Mouse (Mus musculus): ENCODE measurements around the gene Blvrb. TPM values are rescaled to one million over a fixed set of nuclear protein-coding genes. Genes with fewer than 3 reads are reported as not detected.
"Not testable (repeated sequence)": the region's sequence is repeated elsewhere in the genome, so short reads cannot be mapped to it uniquely, and the experiment has no call there.

Gene Blvrb
- total RNA-seq, 4 experiments from 2014 or later, result 17.3 to 23.4 (median 20.2) TPM

GRCm38 (mm10) chr7:27480927-27481626, 33.3 kb downstream of the Blvrb start:
- DNase-seq (ENCODE audit: low spot score in 2 of 2), result no peak

GRCm38 (mm10) chr7:27481627-27481969, 33.8 kb downstream of the Blvrb start:
- DNase-seq (ENCODE audit: low spot score in 2 of 2), result peak in 1 of 2 experiments; percentile 81

DNA sequence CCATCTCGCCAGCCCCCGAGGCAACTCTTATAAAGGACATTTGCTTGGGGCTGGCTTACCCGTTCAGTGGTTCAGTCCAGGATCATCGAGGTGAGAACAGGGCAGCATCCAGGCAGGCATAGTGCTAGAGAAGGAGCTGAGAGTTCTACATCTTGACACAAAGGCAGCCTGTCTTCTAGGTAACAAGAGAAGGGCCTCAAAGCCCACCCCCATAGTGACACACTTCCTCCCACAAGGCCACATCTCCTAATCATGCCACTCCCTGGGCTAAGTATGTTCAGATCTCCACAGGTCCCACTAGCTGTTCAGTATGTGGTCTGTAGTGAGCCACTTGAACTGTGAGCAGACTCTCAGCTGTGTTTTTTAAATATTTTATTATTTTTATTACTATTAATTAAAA, 36.1 kb downstream of the Blvrb start:
- no peak for DNase-seq (ENCODE audit: low spot score in 2 of 2)

DNA sequence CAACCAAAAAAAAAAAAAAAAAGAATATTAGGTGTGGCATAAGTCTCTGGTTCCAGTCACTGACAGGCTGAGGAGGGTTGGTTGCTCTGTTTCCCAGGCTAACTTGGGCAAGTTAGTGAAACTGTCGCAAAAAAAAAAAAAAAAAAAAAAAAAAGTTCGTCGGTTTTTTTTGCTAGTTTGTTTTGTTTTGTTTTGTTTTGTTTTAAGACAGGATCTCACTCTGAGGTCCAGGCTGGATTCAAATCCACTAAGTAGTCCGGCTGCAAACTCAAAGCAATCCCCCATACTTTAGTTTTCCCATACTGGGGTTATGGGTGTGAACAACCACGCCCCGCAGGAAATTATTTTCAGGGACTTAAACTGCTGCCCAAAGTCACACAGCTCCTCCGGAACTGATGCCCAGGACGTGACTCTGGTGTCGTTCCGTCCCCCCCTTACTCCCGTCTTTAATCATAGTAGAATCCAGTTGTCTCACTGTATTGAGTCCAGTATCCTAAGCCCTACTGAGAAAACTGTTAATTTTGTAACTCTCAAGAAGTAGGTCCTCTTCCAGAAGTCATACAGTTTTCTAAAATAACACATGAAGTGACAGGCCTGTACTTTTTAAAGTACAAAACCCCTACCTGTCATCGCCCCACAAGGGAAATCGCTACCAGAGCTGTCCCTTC, 38.5 kb downstream of the Blvrb start:
- no peak for DNase-seq (ENCODE audit: low spot score in 2 of 2)

- peak; percentile 99 to 100 for DNase-seq (ENCODE audit: low spot score in 2 of 2)
Measured at GRCm38 (mm10) chr7:27486770-27487697, 39.3 kb downstream of the Blvrb start, which contains the start of gene Sertad1. Gene Sertad1, plus strand, starts transcription at chr7:27486910.

DNA sequence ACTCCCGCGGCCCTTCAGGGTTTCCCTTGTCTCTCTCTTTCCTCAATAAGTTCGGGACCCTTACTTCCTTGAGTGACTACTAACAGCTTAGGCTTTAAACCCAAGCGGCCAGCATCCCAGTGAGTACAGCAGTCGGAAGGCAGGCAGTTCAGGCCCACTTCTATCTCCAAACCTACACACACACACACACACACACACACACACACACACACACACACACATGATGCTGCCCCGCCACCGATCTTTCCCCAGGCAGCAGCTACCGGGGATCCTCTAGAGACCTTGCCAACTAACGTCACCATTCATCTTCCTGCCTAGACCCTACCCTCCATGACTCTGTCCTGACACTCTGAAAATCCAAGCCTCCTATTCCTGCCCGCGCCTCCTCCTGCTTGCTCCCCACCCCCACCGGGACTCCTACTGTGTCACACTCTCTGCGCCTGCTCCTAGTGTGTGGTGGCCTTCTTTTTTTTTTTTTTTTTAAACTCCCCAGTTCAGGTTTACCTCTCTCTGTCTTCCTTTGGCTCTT, 40.0 kb downstream of the Blvrb start:
- no peak for DNase-seq (ENCODE audit: low spot score in 2 of 2)

- no peak for DNase-seq (ENCODE audit: low spot score in 2 of 2)
Measured at GRCm38 (mm10) chr7:27489270-27489869, 41.6 kb downstream of the Blvrb start.

DNA sequence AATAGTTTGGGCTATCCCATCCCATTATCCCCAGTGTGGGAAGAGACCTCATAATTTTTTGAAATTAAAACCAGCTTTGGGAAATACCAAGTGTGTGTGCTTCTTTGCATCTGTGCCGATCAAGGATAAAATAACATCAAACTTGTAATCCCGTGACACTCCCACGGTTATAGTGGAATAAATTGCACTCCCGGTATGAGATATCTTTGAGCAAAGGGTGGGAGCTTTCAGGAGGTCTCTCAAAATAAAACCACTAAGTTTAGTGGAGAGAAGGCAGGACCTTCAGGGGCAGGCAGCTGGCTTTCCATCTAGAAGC, 42.4 kb downstream of the Blvrb start:
- DNase-seq (ENCODE audit: low spot score in 2 of 2), result no peak

DNA sequence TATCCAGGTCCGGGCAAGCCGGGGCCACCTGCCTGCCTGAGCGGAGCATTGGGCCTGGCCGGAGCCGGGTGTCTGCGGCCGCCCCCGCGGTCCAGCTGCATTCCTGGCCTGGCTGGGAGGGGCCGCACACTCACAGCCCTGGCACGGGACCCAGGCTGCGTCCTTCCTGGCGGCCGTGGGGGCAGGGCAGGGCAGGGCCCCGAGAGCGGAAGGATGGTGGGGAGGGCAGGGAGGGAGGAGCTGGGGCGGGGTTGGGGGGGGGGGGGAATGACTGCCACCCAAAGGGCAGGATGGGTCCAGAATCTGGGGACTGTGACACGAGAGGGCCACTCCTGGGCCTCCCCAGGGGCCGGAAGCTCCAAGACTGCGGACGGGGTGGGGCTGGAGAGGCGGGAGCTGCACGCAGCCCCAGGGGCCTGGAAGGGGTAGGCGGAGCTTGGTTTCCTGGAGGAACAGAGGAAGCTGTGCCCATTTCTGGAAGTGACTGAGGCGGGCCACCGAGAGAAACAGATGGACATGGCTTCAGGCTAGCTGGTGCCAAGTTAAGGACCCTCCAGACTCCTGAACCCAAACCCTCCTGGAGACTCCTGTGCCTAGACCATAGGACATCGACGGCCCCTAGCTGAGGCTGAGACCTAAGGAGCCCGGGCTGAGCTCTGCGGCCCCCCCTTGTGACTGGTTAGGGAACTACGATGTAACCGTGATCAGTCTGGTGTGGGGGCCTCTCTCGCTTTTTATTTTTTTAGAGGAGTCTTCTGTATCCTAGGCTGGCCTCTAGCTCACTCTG, 43.0 kb downstream of the Blvrb start:
- DNase-seq (ENCODE audit: low spot score in 2 of 2), result peak; percentile 81 to 82

GRCm38 (mm10) chr7:27491856-27492255, 44.1 kb downstream of the Blvrb start:
- no peak for DNase-seq (ENCODE audit: low spot score in 2 of 2)

DNA sequence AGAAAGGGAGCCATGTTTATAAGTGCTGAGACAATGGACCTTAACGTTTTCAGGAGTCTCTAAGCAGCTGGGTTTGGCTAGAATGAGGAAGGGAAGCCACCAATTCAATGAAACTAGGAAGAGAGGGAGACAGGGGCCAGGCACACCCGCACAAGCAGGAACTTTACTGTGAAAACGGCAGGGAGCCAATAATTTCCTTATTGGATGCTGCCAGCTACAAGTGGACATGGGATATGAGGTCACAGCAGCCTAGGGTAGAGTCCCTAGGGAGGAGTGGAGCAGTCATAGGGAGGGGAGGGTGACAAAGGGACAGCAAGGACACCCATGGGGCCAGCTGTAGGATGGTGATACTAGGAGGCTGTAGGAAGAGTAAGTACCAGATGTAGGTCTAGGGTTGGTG, 45.2 kb downstream of the Blvrb start:
- no peak for DNase-seq (ENCODE audit: low spot score in 2 of 2)

GRCm38 (mm10) chr7:27493450-27493849, 45.7 kb downstream of the Blvrb start:
- no peak for DNase-seq (ENCODE audit: low spot score in 2 of 2)

- DNase-seq (ENCODE audit: low spot score in 2 of 2), result not testable (repeated sequence)
Measured at GRCm38 (mm10) chr7:27494659-27495367, 47.0 kb downstream of the Blvrb start.

GRCm38 (mm10) chr7:27499036-27499435, 51.3 kb downstream of the Blvrb start, which contains the start of gene Prx:
Gene Prx, plus strand, starts transcription at chr7:27499324.
- DNase-seq (ENCODE audit: low spot score in 2 of 2), result no peak

GRCm38 (mm10) chr7:27501620-27502019, 53.8 kb downstream of the Blvrb start:
- no peak for DNase-seq (ENCODE audit: low spot score in 2 of 2)

DNA sequence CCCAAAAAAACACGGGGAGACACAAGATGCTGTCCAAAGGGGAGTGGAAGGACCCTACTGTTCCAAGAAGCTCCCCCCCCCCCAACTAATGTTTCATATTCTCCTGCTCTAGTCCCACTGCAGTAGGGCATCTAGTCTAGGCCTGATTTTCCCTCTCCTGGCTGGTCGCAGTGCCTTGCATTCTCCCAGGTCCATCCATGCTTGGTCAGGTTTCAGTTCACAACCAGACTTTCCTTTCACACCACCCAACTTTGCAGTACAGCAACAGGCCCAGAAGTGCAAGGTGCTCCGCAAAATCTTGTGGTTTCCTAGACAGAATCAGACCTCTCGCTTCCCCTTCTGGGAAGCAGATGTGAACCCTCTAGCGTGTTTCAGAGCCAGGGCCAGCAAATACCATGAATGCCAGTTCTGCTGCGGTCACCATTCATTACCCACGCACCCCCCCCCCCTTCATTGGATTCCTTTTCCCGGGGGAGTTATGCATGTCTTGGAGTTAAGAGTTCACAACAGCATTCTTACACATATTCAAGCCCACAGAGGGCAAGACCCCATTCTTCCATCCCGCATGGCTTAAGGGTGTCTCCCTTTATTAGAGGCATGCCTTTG, 59.1 kb downstream of the Blvrb start:
- DNase-seq (ENCODE audit: low spot score in 2 of 2), result no peak

DNA sequence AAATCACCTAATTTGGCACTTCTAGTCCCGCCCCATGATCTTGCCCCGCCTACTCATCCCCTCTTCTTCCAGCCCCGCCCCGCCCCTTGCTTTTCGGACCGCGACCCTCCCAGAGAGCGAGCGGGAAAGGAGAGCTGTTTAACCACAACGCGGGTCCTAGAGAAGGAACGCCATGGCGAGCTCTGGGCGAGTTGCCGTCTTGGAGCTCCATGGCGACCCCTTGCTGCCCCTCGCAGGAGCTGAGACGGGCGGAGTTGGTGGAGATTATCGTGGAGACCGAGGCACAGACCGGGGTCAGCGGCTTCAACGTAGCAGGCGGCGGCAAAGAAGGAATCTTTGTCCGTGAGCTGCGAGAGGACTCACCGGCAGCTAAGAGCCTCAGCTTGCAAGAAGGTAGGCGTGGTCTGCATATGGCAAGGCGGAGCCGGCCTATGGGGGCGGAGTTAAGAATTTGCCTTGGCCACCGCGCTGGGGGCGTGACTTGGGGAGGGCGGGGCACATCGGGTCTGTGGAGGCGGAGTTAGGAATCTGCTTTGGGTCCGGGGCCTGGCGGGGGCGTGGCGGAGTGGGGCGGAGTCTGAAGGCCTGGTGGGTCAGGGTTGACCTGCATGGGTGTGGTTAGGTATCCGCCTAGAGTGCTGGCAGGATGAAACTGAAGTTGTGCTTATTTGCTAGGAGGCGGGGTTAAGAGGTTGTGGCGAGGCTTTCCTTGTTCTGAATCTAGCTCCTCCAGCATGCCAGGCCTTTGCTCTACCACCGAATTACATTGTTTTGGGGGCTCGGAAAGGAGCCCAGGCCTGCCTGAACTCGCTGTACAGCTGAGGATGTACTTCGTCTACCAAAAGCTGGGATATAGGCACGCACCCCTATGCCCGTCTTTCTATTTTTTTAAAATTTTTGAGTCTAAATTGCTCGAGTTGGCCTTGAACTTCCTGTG, 60.2 kb downstream of the Blvrb start:
- peak; percentile 76 to 89 for DNase-seq (ENCODE audit: low spot score in 2 of 2)

- no peak for DNase-seq (ENCODE audit: low spot score in 2 of 2)
Measured at GRCm38 (mm10) chr7:27508648-27509005, 60.8 kb downstream of the Blvrb start.

All from left cerebral cortex, adult 8-10 months (tissue).